Mouse (Mus musculus) kidney, postnatal 14 days (tissue): ENCODE measurements around the gene Ttll7.

Experiments
- DNase-seq: peaks from one replicate; pipeline ENCODE4 v3.0.0; 2022; ENCODE audit warnings: mixed read lengths

The Ttll7 gene

GRCm38 (mm10) chr3:146851966-146852891 is at the start of gene Ttll7:
TSS of gene Ttll7 (plus strand) at chr3:146852367.
- DNase-seq: peak; percentile 82

DNA sequence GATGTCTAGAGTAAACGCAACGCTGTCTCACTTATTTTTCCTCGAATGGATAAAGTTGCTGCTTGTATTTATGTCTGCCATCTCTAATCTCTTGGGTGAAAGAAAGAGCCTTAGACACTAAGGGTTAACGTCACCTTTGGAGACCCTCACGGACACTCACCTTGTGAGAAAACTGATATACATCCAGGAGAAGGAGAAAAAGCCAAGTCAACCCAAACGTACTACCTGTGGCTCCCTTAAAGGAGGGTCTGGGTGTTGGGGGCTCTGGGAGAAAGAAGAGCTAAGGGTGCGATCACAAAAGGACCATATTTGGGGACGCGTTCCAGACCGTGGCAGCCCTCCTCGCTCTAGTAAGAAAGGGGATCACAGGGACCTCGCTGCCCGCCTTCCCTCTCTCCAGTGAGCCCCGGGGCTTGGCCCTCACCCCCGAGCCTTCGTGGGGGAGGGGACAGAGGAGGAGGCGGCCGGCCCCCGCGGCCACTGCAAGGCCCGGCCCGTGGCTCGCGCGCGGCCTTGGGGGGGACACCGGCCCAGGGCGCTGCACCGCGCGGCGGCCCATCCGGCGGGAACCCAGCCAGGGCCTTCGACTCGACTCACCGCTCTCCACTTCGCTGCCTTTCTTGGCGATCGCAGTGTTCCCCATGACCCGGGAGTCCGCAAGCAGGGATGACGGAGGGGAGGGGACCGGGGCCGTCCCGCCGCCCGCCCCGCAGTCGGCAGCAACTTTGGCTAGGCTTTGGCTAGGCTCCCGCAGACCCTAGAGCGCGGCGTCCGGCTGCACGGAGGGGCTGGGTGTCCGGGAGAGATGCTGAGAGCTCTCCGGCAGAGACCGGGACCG is 39.9 kb upstream of the Ttll7 start:
- DNase-seq: peak; percentile 73

DNA sequence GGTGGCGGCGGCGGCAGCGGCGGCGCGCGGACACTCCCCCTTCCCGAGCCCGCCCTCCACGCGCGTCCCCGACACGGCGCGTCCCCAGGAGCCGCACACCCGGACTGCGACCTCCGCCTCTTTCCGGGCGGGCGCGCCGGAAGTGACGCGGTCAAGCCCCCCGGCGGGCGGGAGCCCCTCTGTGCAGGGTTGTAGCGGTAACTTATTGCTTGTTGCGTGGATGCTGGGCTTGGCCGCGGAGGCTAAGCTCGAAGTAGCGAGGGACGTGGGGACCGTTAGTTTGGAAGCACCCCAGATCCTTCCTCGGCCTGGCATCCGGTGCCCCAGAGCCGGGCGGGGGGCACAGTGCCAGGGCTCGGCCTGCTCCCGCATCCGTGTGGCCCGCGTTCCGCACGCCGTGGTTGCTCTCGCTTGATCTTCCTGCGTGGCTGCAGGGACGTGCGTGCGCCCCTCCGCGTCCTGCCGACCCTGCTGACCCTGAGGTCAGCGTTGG is 39.2 kb upstream of the Ttll7 start, which contains the start of gene Prkacb:
Gene Prkacb, minus strand, starts transcription at position 90 of the 493 bp plus-strand sequence.
- peak; percentile 95 for DNase-seq

GRCm38 (mm10) chr3:146813624-146814023 is 38.5 kb upstream of the Ttll7 start:
- no peak for DNase-seq

- DNase-seq: no peak
Measured at GRCm38 (mm10) chr3:146820718-146821117, 31.4 kb upstream of the Ttll7 start.

- DNase-seq: peak; percentile 14
Measured at GRCm38 (mm10) chr3:146842766-146843165, 9.4 kb upstream of the Ttll7 start.

DNA sequence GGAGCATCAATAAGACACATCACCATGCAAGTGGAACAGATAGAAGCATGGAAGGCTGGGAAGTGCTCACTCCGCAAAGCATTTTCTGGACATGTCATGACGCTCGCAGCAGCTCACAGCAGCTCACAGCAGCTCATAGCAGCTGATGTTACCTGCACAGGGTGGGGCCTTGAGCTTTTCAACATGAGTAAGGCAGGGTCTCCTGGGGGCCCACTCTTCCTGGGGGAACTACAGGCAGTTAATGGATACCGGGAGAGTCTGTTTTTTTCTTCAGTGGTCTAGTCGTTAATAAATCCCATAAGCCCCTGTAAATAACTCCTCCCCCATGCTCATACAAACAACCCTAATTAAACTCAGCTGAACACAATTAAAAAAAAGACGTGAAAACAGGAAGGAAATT is 8.7 kb upstream of the Ttll7 start:
- DNase-seq: no peak

- peak; percentile 2 for DNase-seq
Measured at GRCm38 (mm10) chr3:146846237-146846636, 5.9 kb upstream of the Ttll7 start.

- DNase-seq: no peak
Measured at GRCm38 (mm10) chr3:146848112-146848511, 4.1 kb upstream of the Ttll7 start.

- DNase-seq: no peak
Measured at GRCm38 (mm10) chr3:146849360-146849759, 2.8 kb upstream of the Ttll7 start.

DNA sequence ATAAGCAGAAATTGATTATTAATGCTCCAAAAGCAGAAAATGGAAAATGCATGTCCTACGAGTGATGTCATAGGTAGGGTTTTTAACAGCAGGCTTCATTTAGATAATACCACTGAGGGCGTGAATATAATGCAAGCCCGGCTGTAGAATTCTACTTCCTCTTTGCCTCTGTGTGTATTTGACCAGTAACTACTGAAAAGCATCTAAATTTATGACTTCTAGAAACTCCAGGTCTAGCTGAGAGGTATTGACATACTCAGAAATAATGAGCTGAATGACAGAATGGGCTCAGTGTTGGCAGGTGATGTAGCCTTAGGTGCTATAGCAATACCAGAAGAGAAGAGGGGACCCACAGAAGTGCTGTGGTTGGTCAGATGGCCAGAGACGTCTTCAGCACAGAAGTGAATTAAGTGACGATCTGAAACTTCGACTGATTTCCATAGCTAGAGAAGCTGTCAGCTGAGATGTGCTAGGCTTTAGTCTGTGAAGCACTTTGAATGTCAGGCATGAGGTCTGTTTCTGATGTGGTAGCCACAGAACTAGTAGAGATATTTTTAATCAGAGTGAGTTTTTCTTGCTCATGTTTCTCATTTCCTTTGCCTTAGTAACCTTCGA is 2.4 kb downstream of the Ttll7 start:
- DNase-seq: no peak

DNA sequence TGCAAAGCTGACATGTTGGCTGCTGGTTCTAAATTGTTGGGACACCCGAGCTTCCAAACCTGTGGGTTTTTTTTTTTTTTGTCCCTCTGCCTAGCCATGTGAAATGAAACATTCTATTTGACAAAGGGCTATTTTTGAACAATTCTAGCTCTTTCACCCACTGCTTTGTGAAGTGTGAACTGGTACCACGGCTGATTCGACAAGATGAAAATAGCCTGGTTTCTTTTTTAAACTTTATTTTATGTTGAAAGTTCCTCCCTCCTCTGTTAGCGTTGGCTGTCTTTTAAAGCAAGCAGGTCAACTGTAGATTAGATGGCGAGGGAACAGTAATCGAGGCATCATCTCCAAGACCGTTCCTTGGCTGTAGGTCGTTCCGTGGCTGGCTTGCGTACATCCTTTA is 5.2 kb downstream of the Ttll7 start:
- DNase-seq: no peak

DNA sequence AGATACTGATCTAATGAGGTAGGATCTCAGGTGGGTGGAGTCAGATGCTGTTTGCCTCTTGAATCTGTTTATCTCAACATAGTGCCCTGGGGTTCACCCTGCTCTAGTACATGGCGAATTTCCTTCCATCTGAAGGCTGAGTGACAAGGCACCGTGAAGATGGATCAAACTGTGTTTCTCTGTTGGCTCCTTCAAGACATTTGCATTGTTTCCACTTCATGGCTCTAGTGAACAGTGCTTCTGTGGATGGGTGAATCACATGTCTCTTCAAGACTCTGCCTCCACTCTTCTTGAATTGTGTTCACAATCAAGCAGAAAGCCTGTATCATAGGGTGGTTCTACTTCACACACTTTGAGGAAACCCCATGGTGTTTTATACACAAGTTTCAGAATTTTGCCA is 8.1 kb downstream of the Ttll7 start:
- no peak for DNase-seq

GRCm38 (mm10) chr3:146866563-146866962 is 14.4 kb downstream of the Ttll7 start:
- no peak for DNase-seq

DNA sequence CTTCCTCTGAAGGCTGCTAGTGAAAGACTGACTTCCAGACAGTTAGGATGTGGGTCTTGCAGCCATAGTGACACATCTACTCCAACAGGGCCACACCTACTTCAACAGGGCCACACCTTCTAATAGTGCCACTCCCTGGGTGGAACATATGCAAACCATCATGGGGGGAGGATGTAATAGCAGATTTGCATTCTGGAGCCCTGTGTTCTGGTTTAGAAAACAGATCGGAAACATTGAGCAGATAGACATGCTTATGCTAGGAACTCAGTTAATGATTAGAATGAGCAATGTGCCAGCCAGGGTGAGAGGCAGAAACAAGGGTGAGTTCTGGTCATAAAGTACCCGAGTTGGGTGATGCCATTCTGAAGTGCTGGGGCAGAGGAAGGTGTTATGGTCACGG is 19.8 kb downstream of the Ttll7 start:
- no peak for DNase-seq

DNA sequence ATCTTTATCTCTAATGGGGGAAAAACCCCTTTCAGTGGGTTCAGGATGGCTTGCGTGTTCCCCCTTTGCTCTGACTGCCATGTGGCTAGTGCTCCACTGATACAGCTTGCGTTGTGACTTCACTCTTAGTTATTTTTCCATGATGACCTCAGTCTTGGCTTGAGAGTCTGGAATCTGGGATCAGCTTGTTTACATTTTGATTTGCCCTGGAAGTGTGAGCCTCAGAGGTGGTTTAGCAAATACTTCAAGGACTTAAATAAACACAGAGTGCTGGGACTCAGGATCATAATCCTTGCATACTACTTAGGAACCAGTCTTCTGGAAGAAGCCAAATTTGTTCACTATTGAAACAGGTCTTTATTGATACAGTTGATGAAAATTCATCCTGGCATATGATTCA is 23.8 kb downstream of the Ttll7 start:
- DNase-seq: no peak

DNA sequence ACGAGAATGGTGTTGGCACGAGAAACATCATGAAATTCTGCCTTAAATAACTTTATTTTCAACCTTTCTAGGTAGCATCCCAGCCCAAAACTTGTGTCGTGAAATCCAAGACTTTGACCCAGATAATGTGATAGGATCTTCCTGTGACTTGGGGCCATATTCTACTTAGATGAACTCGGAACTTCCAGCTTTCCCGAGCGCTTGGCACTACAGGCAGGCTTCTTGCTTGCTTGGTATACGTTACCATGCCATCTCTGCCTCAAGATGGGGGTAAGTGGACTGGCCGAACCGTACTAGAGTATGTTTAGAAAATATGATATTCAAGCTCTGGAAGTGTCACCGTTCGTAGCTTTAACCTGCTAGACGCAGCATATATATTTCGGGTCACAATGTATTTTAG is 41.8 kb downstream of the Ttll7 start:
- DNase-seq: no peak

DNA sequence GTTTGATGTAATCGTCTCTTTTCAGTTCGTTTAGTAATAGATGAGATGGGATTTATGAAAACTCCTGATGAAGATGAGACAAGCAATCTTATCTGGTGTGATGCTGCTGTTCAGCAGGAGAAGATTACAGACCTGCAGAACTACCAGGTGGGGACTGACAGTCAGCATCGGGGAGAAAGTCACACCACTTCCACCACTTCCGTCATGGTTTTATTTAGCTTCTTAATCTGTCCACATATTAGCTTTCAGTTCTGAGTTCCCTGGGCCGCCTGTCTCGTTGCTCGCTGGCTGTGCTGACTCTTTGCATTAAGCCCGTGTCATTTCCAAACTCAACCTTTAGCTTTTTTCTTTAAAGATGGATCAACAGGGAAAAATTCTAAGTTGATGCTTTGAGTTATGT is 44.4 kb downstream of the Ttll7 start:
- no peak for DNase-seq

- DNase-seq: no peak
Measured at GRCm38 (mm10) chr3:146900094-146900493, 47.9 kb downstream of the Ttll7 start.

DNA sequence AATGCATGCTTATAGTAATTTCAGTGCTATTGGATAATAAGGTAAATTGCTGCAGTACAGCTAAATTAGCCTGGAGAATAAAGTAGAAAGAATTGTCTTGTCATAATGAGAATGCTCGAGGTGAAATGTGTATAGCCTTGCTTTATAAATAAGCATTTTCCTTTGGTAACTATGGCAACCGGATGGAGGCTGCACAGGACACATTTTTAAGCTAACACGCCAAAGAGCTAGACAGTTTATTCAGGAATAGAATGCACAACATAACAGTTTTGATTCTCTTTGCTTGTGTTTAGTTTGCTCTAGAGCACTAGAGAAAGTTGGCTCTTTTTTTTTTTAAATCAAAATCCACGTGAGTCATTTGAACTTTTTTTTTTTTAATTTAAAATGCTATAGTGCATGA is 49.6 kb downstream of the Ttll7 start:
- no peak for DNase-seq

DNA sequence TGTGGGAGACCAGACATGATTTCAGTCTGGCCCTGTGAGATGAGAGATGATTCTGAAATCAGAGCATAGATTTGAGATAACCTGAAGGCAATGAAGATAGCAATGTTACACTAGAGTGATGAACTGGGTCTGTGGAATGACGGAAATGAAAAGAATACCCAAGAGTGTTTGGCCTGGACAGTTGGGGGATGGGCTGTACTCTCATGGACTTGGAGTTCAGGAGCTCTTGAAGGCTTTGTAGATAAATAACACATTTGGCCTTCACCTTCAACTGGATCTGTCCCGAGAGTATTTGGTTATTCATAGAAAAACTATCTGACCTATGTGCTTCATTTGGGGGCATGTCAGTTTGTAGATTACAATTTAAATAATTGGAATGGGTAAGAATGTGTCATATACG is 53.4 kb downstream of the Ttll7 start:
- DNase-seq: no peak

- DNase-seq: no peak
Measured at GRCm38 (mm10) chr3:146908922-146909321, 56.8 kb downstream of the Ttll7 start.

GRCm38 (mm10) chr3:146913107-146913506 is 60.9 kb downstream of the Ttll7 start:
- no peak for DNase-seq
